Mouse (Mus musculus) Patski (cell line): ENCODE data around the gene Satl1. TPM values are rescaled to one million over a fixed set of nuclear protein-coding genes. Genes with fewer than 3 reads are reported as not detected.
A peak's percentile ranks its signal among the peaks of the same experiment; 100 is the strongest.
"Not testable (repeated sequence)": the region's sequence is repeated elsewhere in the genome, so short reads cannot be mapped to it uniquely, and the experiment has no call there.

Experiments used
- ATAC-seq: fragments of 100-300 bp; one replicate; pipeline ENCODE4 v1.8.0; 2021
- CTCF ChIA-PET: fragments of 350-600 bp; sonication (Branson Sonifier 250); formaldehyde crosslinking; loops from one replicate; lab custom pipeline; 2022; ENCODE audit warnings: inconsistent platforms; lab: Charles Lee
- POLR2A ChIA-PET: fragments of 350-600 bp; sonication (Branson Sonifier 250); formaldehyde crosslinking; loops from one replicate; lab custom pipeline; 2022; ENCODE audit warnings: antibody characterized with exemption, inconsistent platforms; lab: Charles Lee
- DNase-seq: peaks from one replicate; pipeline ENCODE4 v3.0.0-alpha.2; 2011; ENCODE audit warnings: low read depth, low spot score
- H3K27me3 ChIP-seq: fragments of 371-371 bp; one replicate; pipeline ENCODE4 v1.5.1; 2021
- CTCF ChIP-seq: fragments of 100-300 bp; IDR thresholded peaks from one replicate; pipeline ENCODE4 v1.5.1; 2021
- in situ Hi-C: fragments of 300-500 bp; cut with MboI; formaldehyde crosslinking; loops from 3 replicates; pipeline ENCODE4 v1.11.1; 2018; ENCODE audit warnings: low pct_unique_long_range_greater_than_20kb, mixed read lengths
- polyA plus RNA-seq: library from polyadenylated mRNA; unstranded; gene quantifications from one replicate; pipeline ENCODE4 v1.2.3, GENCODE M21; 2021

Satl1 gene
- 0.04 TPM for polyA plus RNA-seq

- DNase-seq (no peak), ATAC-seq (no peak)
- H3K27me3 ChIP-seq, result peaks cover 4% of the 10 kb centered on the region
- no peak for TF ChIP-seq CTCF
- in situ Hi-C loops, result no loop called here
- ChIA-PET CTCF (no interaction called here), POLR2A (no interaction called here)
Measured at GRCm38 (mm10) chrX:112406679-112407078, at the start of gene Satl1. Satl1 (minus strand) TSS chrX:112406779.

GRCm38 (mm10) chrX:112438064-112438463, 31.5 kb upstream of the Satl1 start:
- ChIA-PET POLR2A (no interaction called here), CTCF (no interaction called here)
- ATAC-seq (no peak), DNase-seq (no peak)
- in situ Hi-C loops, result no loop called here
- H3K27me3 ChIP-seq, result peaks cover 25% of the 10 kb centered on the region
- TF ChIP-seq CTCF, result no peak

GRCm38 (mm10) chrX:112437580-112437979, 31.0 kb upstream of the Satl1 start:
- H3K27me3 ChIP-seq, result peaks cover 25% of the 10 kb centered on the region
- DNase-seq (no peak), ATAC-seq (no peak)
- in situ Hi-C loops, result no loop called here
- ChIA-PET POLR2A (no interaction called here), CTCF (no interaction called here)
- no peak for TF ChIP-seq CTCF

- CTCF ChIA-PET, result interaction anchor here (0.7 to 1.1 kb wide), 4 partner anchors 12 to 50 kb away, joined by 3 to 5 read pairs (median 3); no protein-coding TSS in a partner anchor
- peaks cover 16% of the 10 kb centered on the region for H3K27me3 ChIP-seq
- in situ Hi-C loops, result loop anchor here (5.0 kb wide), 1 partner anchor 484 kb away; no protein-coding TSS in a partner anchor
- peak; percentile 34 for TF ChIP-seq CTCF
- POLR2A ChIA-PET, ATAC-seq, DNase-seq: not testable (repeated sequence)
Measured at GRCm38 (mm10) chrX:112422998-112423397, 16.4 kb upstream of the Satl1 start.

GRCm38 (mm10) chrX:112412309-112412708, 5.7 kb upstream of the Satl1 start:
- no peak for ATAC-seq
- TF ChIP-seq CTCF, result no peak
- no peak for DNase-seq
- in situ Hi-C loops, result no loop called here
- ChIA-PET POLR2A (no interaction called here), CTCF (no interaction called here)
- H3K27me3 ChIP-seq, result no peaks in the 10 kb centered on the region

- POLR2A ChIA-PET, H3K27me3 ChIP-seq, CTCF ChIA-PET, DNase-seq, in situ Hi-C loops: not testable (repeated sequence)
- ATAC-seq, result peak; percentile 96
Measured at GRCm38 (mm10) chrX:112370577-112371410, 35.8 kb downstream of the Satl1 start.

GRCm38 (mm10) chrX:112368426-112368825, 38.2 kb downstream of the Satl1 start:
- no peak for DNase-seq
- ATAC-seq, result no peak
- TF ChIP-seq CTCF, result peak; percentile 78
- peaks cover 19% of the 10 kb centered on the region for H3K27me3 ChIP-seq
- in situ Hi-C loops, result no loop called here
- CTCF ChIA-PET, result interaction anchor here (0.8 kb wide), 1 partner anchor 18 kb away, joined by 3 read pairs; no protein-coding TSS in a partner anchor
- POLR2A ChIA-PET, result no interaction called here

- POLR2A ChIA-PET, result no interaction called here
- in situ Hi-C loops, result no loop called here
Measured at GRCm38 (mm10) chrX:112348395-112348791, 58.2 kb downstream of the Satl1 start.

GRCm38 (mm10) chrX:112347467-112348394, 58.8 kb downstream of the Satl1 start:
- POLR2A ChIA-PET, result no interaction called here
- CTCF ChIA-PET, result interaction anchor here (0.8 to 4.1 kb wide), 4 partner anchors 10 to 19 kb away, joined by 3 to 20 read pairs (median 4); no protein-coding TSS in a partner anchor
- DNase-seq, result peak; percentile 42
- ATAC-seq, result peak; percentile 91
- peaks cover 24% of the 10 kb centered on the region for H3K27me3 ChIP-seq
- in situ Hi-C loops, result no loop called here
- TF ChIP-seq CTCF, result no peak

More at GRCm38 (mm10) chrX:112348395-112348791, 58.2 kb downstream of the Satl1 start:
- peaks cover 29% of the 10 kb centered on the region for H3K27me3 ChIP-seq
- CTCF ChIA-PET, result interaction anchor here (0.8 to 4.1 kb wide), 4 partner anchors 11 to 19 kb away, joined by 3 to 20 read pairs (median 4); no protein-coding TSS in a partner anchor
- peak; percentile 53 for ATAC-seq
- no peak for DNase-seq
- TF ChIP-seq CTCF, result peak; percentile 41

GRCm38 (mm10) chrX:112339486-112339885, 67.1 kb downstream of the Satl1 start:
- ChIA-PET POLR2A (no interaction called here), CTCF (interaction anchor here (4.4 kb wide), 1 partner anchor 7 kb away, joined by 20 read pairs; no protein-coding TSS in a partner anchor)
- in situ Hi-C loops, result no loop called here
- H3K27me3 ChIP-seq, result peaks cover 9% of the 10 kb centered on the region
- no peak for TF ChIP-seq CTCF
- no peak for DNase-seq
- ATAC-seq, result no peak

Other genes starting within 250 kb of the Satl1 start
- not detected for gene 4933403O08Rik, start 167.7 kb downstream of the Satl1 start, polyA plus RNA-seq
- 39.3 TPM for gene Apool, start 95.4 kb downstream of the Satl1 start, polyA plus RNA-seq
- not detected for gene 2010106E10Rik, start 88.5 kb upstream of the Satl1 start, polyA plus RNA-seq
- gene Zfp711, start 193.7 kb upstream of the Satl1 start, polyA plus RNA-seq, result not detected